Comparison of ENCODE assay signal across 18 mouse cellular contexts in the genomic region with DNA sequence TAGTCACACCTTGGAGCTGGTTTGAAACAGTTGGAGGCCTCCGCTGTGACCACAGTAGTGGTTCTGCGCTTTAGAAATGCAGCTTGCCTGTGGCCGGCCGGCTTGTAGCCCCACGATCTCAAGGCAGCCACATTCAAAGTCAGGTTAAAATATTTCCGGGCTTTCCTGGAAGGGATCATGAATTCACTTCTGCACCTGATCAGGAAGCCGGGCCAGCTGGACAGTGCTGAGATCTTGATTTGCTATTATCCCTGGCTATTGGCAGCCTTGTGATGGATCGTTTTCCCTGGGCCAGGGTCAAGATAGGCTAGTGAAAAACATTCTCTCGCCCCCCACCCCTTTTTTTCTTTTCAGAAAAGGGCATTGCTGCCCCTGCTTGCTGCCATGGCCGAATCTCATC.
DNase-seq lines count a peak whose midpoint lies in the region; ATAC-seq and TF ChIP-seq lines count a peak whose summit lies in the region.
"Had no signal": no experiment of that assay in that cellular context is flagged by ENCODE, and none has a peak within 500 bp of the region (broad histone marks: within the 10 kb centered on the region; RNA-seq: fewer than 3 reads in every experiment).

No protein-coding gene starts in this region.

- 66% methylated on average over 10 of the region's 10 CpGs for WGBS in liver, embryonic 12.5 days (ENCODE audit: insufficient replicate concordance)
- WGBS in liver, embryonic 11.5 days, result 69% methylated on average over 10 of the region's 10 CpGs
- WGBS in small intestine, adult 2 months, result 53% methylated on average over 10 of the region's 10 CpGs
- 72% methylated on average over 10 of the region's 10 CpGs for WGBS in hindbrain, embryonic 14.5 days

- no peak overlapping the region for H3K4me3 ChIP-seq in liver, embryonic 12.5 days
- no peak overlapping the region for H3K4me3 ChIP-seq in liver, embryonic 11.5 days (ENCODE audit: low read depth, low read length)
- no peak overlapping the region for H3K4me3 ChIP-seq in cortical plate, adult 2 months (ENCODE audit: insufficient read depth, low read length)
- no peak overlapping the region for H3K4me3 ChIP-seq in small intestine, adult 2 months (ENCODE audit: low read depth, low read length)
- H3K4me3 ChIP-seq in hindbrain, embryonic 14.5 days (replicated peaks; ENCODE audit: low read length), result no peak overlapping the region
- H3K4me3 ChIP-seq: embryonic facial prominence, embryonic 10.5 days; forebrain, embryonic 13.5 days; megakaryocyte, embryonic 14.5 days had no signal

- ATAC-seq in liver, embryonic 12.5 days, result no peak
- no peak for ATAC-seq in liver, embryonic 11.5 days (replicated peaks; ENCODE audit: low FRiP score)
- ATAC-seq in hindbrain, embryonic 14.5 days (ENCODE audit: low FRiP score), result no peak
- ATAC-seq: CD4-positive, CD25-positive, alpha-beta regulatory T cell, adult 4 months; forebrain, embryonic 13.5 days; hindbrain, embryonic 16.5 days; intestine, postnatal 0 days had no signal

- H3K4me1 ChIP-seq in liver, embryonic 12.5 days, result peaks cover 12% of the 10 kb centered on the region
- peaks cover 5% of the 10 kb centered on the region for H3K4me1 ChIP-seq in liver, embryonic 11.5 days (replicated peaks; ENCODE audit: control insufficient read depth, insufficient read depth, low read length)
- peaks cover 3% of the 10 kb centered on the region for H3K4me1 ChIP-seq in cortical plate, adult 2 months (ENCODE audit: control insufficient read depth, insufficient read depth, low read length)
- peaks cover 3% of the 10 kb centered on the region; the same call in 1 of the 2 replicates for H3K4me1 ChIP-seq in small intestine, adult 2 months (ENCODE audit: control insufficient read depth, insufficient read depth, insufficient read length, low read length)
- no peaks in the 10 kb centered on the region for H3K4me1 ChIP-seq in hindbrain, embryonic 14.5 days (replicated peaks; ENCODE audit: control insufficient read depth, insufficient read depth, low read length)
- H3K4me1 ChIP-seq: forebrain, embryonic 13.5 days; megakaryocyte, embryonic 14.5 days had no signal

- peak; percentile 59 for DNase-seq in kidney, adult 18-20 months
- no peak for DNase-seq in kidney, adult 11 months
- DNase-seq in liver, embryonic 11.5 days (ENCODE audit: low spot score), result no peak
- no peak for DNase-seq in hindbrain, embryonic 14.5 days (ENCODE audit: low spot score)
- DNase-seq: adrenal gland, postnatal 10 days; cerebellum, adult 11-12 months; cerebellum, postnatal 25 days; gastrocnemius, postnatal 25 days; thymus, postnatal 25 days had no signal

- no peak for TF ChIP-seq CTCF in cortical plate, adult 2 months (IDR thresholded peaks at IDR 0.05; ENCODE audit: extremely low read depth, insufficient read depth, low read length)
- no peak for TF ChIP-seq CTCF in small intestine, adult 2 months (IDR thresholded peaks at IDR 0.05; ENCODE audit: extremely low read depth, insufficient read length, insufficient replicate concordance, low read depth, low read length)

- H3K27me3 ChIP-seq in liver, embryonic 12.5 days (replicated peaks), result no peaks in the 10 kb centered on the region
- no peaks in the 10 kb centered on the region for H3K27me3 ChIP-seq in liver, embryonic 11.5 days (replicated peaks; ENCODE audit: control insufficient read depth, insufficient read depth, low read length)
- no peaks in the 10 kb centered on the region for H3K27me3 ChIP-seq in small intestine, adult 2 months (ENCODE audit: control insufficient read depth, insufficient read depth, low read length)
- no peaks in the 10 kb centered on the region for H3K27me3 ChIP-seq in hindbrain, embryonic 14.5 days (ENCODE audit: control insufficient read depth, insufficient read depth, low read length)
- H3K27me3 ChIP-seq: forebrain, embryonic 13.5 days; megakaryocyte, embryonic 14.5 days had no signal

- no peak for TF ChIP-seq POLR2A in cortical plate, adult 2 months (IDR thresholded peaks at IDR 0.05; ENCODE audit: extremely low read depth, insufficient read depth, low read length)
- no peak for TF ChIP-seq POLR2A in small intestine, adult 2 months (IDR thresholded peaks at IDR 0.05; ENCODE audit: low read depth, low read length)

- H3K27ac ChIP-seq in liver, embryonic 12.5 days, result 0 out of 2 replicates have a peak overlapping the region, but pooled peaks have one; percentile 1
- H3K27ac ChIP-seq in liver, embryonic 11.5 days (ENCODE audit: low read depth, low read length), result no peak overlapping the region
- H3K27ac ChIP-seq in cortical plate, adult 2 months (ENCODE audit: insufficient read depth, low read length), result peak overlapping the region; percentile 76
- peak overlapping the region; percentile 23; the same call in 1 of the 2 replicates for H3K27ac ChIP-seq in small intestine, adult 2 months (ENCODE audit: insufficient read depth, low read depth, low read length)
- H3K27ac ChIP-seq in hindbrain, embryonic 14.5 days, result no peak overlapping the region
- H3K27ac ChIP-seq: embryonic facial prominence, embryonic 10.5 days; forebrain, embryonic 13.5 days had no signal

- no peaks in the 10 kb centered on the region for H3K9me3 ChIP-seq in liver, embryonic 12.5 days (replicated peaks)
- no peaks in the 10 kb centered on the region for H3K9me3 ChIP-seq in liver, embryonic 11.5 days (ENCODE audit: control insufficient read depth, low read length)
- H3K9me3 ChIP-seq in hindbrain, embryonic 14.5 days (ENCODE audit: control insufficient read depth, low read length), result no peaks in the 10 kb centered on the region
- H3K9me3 ChIP-seq: embryonic facial prominence, embryonic 10.5 days; forebrain, embryonic 13.5 days; megakaryocyte, embryonic 14.5 days had no signal

- H3K9ac ChIP-seq in liver, embryonic 12.5 days, result no peak overlapping the region
- H3K9ac ChIP-seq in liver, embryonic 11.5 days (ENCODE audit: low read depth, low read length), result no peak overlapping the region
- no peak overlapping the region for H3K9ac ChIP-seq in hindbrain, embryonic 14.5 days
- H3K9ac ChIP-seq: forebrain, embryonic 13.5 days had no signal

- no peaks in the 10 kb centered on the region for H3K36me3 ChIP-seq in liver, embryonic 12.5 days
- no peaks in the 10 kb centered on the region for H3K36me3 ChIP-seq in liver, embryonic 11.5 days (ENCODE audit: control insufficient read depth, insufficient read depth, low read length)
- no peaks in the 10 kb centered on the region for H3K36me3 ChIP-seq in small intestine, adult 2 months (ENCODE audit: control insufficient read depth, insufficient read depth, low read length)
- no peaks in the 10 kb centered on the region for H3K36me3 ChIP-seq in hindbrain, embryonic 14.5 days (replicated peaks; ENCODE audit: control insufficient read depth, insufficient read depth)
- H3K36me3 ChIP-seq: embryonic facial prominence, embryonic 10.5 days had no signal

- no peak overlapping the region for H3K4me2 ChIP-seq in liver, embryonic 12.5 days
- H3K4me2 ChIP-seq in liver, embryonic 11.5 days, result no peak overlapping the region
- no peak overlapping the region for H3K4me2 ChIP-seq in hindbrain, embryonic 14.5 days (replicated peaks)
- H3K4me2 ChIP-seq: forebrain, embryonic 13.5 days had no signal

Comparison
In these comparisons a context has a peak if more than half of its experiments do, and no peak if none do; other contexts are left out.
1. H3K27ac ChIP-seq: peak in liver, embryonic 12.5 days (single experiment), cortical plate, adult 2 months (single experiment) and small intestine, adult 2 months (single experiment); none in liver, embryonic 11.5 days (single experiment) and hindbrain, embryonic 14.5 days (single experiment).